Comparison of ENCODE assay signal across 32 mouse cellular contexts in the genomic region with DNA sequence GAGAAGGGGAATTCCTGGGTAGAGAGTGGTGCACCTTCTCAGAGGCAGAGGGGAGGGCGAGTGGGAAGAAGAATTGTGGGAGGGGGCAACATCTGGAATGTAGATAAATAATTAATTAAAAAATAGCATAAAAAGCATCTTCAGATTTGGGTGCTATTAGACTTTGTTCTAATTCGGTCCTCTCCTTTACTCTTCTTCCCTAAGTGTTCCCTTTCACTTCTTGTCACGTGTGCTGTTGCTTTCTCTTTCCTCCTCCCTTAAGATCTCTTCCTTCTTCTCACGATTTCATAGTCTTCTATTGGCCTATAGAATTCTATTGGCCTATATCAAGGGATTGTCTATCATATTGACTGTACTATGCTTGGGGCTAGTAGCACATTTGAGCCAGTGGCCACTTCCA.
"Had no signal": no experiment of that assay in that cellular context is flagged by ENCODE, and none has a peak within 500 bp of the region (broad histone marks: within the 10 kb centered on the region; RNA-seq: fewer than 3 reads in every experiment).

No protein-coding gene starts in this region.

- H3K4me3 ChIP-seq: heart, embryonic 10.5 days; heart, embryonic 12.5 days; heart, embryonic 13.5 days; heart, embryonic 15.5 days; hindbrain, embryonic 10.5 days; hindbrain, embryonic 12.5 days; hindbrain, embryonic 13.5 days; hindbrain, embryonic 15.5 days; intestine, embryonic 15.5 days; kidney, embryonic 15.5 days; layer of hippocampus, adult 2 months; left cerebral cortex, adult 2 months had no signal

- H3K4me2 ChIP-seq: heart, embryonic 11.5 days; heart, embryonic 12.5 days; heart, embryonic 13.5 days; heart, embryonic 15.5 days; hindbrain, embryonic 12.5 days; hindbrain, embryonic 13.5 days; hindbrain, embryonic 14.5 days; hindbrain, embryonic 15.5 days; intestine, embryonic 15.5 days; kidney, embryonic 15.5 days had no signal

- H3K27ac ChIP-seq: heart, embryonic 10.5 days; heart, embryonic 13.5 days; heart, embryonic 15.5 days; hindbrain, embryonic 10.5 days; hindbrain, embryonic 12.5 days; hindbrain, embryonic 13.5 days; hindbrain, embryonic 14.5 days; hindbrain, embryonic 15.5 days; hindbrain, postnatal 0 days; intestine, embryonic 15.5 days; kidney, embryonic 15.5 days; kidney, postnatal 0 days; layer of hippocampus, adult 2 months; left cerebral cortex, adult 2 months had no signal

- H3K9ac ChIP-seq: heart, embryonic 12.5 days; heart, embryonic 13.5 days; heart, embryonic 15.5 days; hindbrain, embryonic 12.5 days; hindbrain, embryonic 13.5 days; hindbrain, embryonic 14.5 days; hindbrain, embryonic 15.5 days; intestine, embryonic 15.5 days; kidney, embryonic 15.5 days had no signal

- H3K4me1 ChIP-seq: heart, embryonic 10.5 days; heart, embryonic 12.5 days; heart, embryonic 13.5 days; heart, embryonic 15.5 days; hindbrain, embryonic 10.5 days; hindbrain, embryonic 12.5 days; hindbrain, embryonic 15.5 days; intestine, embryonic 15.5 days; kidney, embryonic 15.5 days had no signal

- H3K9me3 ChIP-seq: heart, embryonic 10.5 days; heart, embryonic 12.5 days; heart, embryonic 13.5 days; heart, embryonic 15.5 days; hindbrain, embryonic 10.5 days; hindbrain, embryonic 12.5 days; hindbrain, embryonic 13.5 days; hindbrain, embryonic 15.5 days; intestine, embryonic 15.5 days; kidney, embryonic 15.5 days had no signal

- H3K36me3 ChIP-seq: heart, embryonic 10.5 days; heart, embryonic 12.5 days; heart, embryonic 13.5 days; heart, embryonic 15.5 days; hindbrain, embryonic 10.5 days; hindbrain, embryonic 12.5 days; intestine, embryonic 15.5 days; kidney, embryonic 15.5 days had no signal

- H3K27me3 ChIP-seq: heart, embryonic 12.5 days; heart, embryonic 13.5 days; heart, embryonic 15.5 days; hindbrain, embryonic 12.5 days; hindbrain, embryonic 13.5 days; hindbrain, embryonic 15.5 days; intestine, embryonic 15.5 days; kidney, embryonic 15.5 days had no signal

- DNase-seq: heart, postnatal 10 days; heart, postnatal 14 days; heart, postnatal 36 days; heart, postnatal 4 days; kidney, adult 11 months; kidney, adult 18-20 months; kidney, adult 2 months; kidney, adult 8-10 months; kidney, adult 9 months; kidney, postnatal 10 days; kidney, postnatal 14 days; kidney, postnatal 25 days; kidney, postnatal 36 days; kidney, postnatal 4 days; layer of hippocampus, adult 9-11 months; layer of hippocampus, postnatal 36 days had no signal
